ENCODE assay signal across 25 mouse cellular contexts in genomic region chr3:142273265-142273664, GRCm38 (mm10).
DNase-seq lines count a peak whose midpoint lies in the region; ATAC-seq and TF ChIP-seq lines count a peak whose summit lies in the region.
"Had no signal": no experiment of that assay in that cellular context is flagged by ENCODE, and none has a peak within 500 bp of the region (broad histone marks: within the 10 kb centered on the region; RNA-seq: fewer than 3 reads in every experiment).

No protein-coding gene starts in this region.

- H3K79me2 ChIP-seq in CH12.LX (replicated peaks; ENCODE audit: control insufficient read depth, extremely low read depth, insufficient read depth, poor library complexity, severe bottlenecking), result no peaks in the 10 kb centered on the region

- no peak overlapping the region for H3K27ac ChIP-seq in CH12.LX (ENCODE audit: insufficient read depth, low read depth)
- no peak overlapping the region for H3K27ac ChIP-seq in stomach, postnatal 0 days (replicated peaks)
- H3K27ac ChIP-seq: embryonic facial prominence, embryonic 13.5 days; embryonic facial prominence, embryonic 15.5 days; forebrain, embryonic 12.5 days had no signal

- H3K36me3 ChIP-seq in CH12.LX (replicated peaks in 1 of 2; ENCODE audit: control insufficient read depth in 1 of 2, insufficient read depth in 1 of 2, low read length in 1 of 2), result peaks cover 0 to 22% of the 10 kb centered on the region in 2 experiments
- 0 out of 2 replicates have a peak, but pooled peaks cover 2% of the 10 kb centered on the region for H3K36me3 ChIP-seq in stomach, postnatal 0 days (ENCODE audit: control insufficient read depth, insufficient read depth, low read length)
- H3K36me3 ChIP-seq: embryonic facial prominence, embryonic 13.5 days; forebrain, embryonic 12.5 days had no signal

- no peak for TF ChIP-seq CTCF in CH12.LX (conservative IDR thresholded peaks at IDR 0.05 in 1 of 2, IDR thresholded peaks at IDR 0.05 in 1 of 2; ENCODE audit: low read depth in 2 of 2, low read length in 2 of 2)
- no peak for TF ChIP-seq CTCF in stomach, postnatal 0 days (IDR thresholded peaks at IDR 0.05; ENCODE audit: low read depth)

- no peak overlapping the region for H3K9ac ChIP-seq in CH12.LX (ENCODE audit: insufficient read depth, low read depth)
- no peak overlapping the region for H3K9ac ChIP-seq in stomach, postnatal 0 days (ENCODE audit: low read length)
- H3K9ac ChIP-seq: embryonic facial prominence, embryonic 13.5 days; embryonic facial prominence, embryonic 15.5 days; forebrain, embryonic 12.5 days had no signal

- peak overlapping the region; percentile 3; the same call in 1 of the 2 replicates for H3K4me2 ChIP-seq in CH12.LX (ENCODE audit: insufficient read depth, low read depth, poor library complexity, severe bottlenecking)
- H3K4me2 ChIP-seq in stomach, postnatal 0 days (replicated peaks; ENCODE audit: low read depth), result no peak overlapping the region
- H3K4me2 ChIP-seq: embryonic facial prominence, embryonic 13.5 days; embryonic facial prominence, embryonic 15.5 days; forebrain, embryonic 12.5 days had no signal

- no peak for TF ChIP-seq RAD21 in CH12.LX (IDR thresholded peaks at IDR 0.05; ENCODE audit: low read depth, low read length)

- peak; percentile 67 for ATAC-seq in granulocyte monocyte progenitor cell, adult 5-6 weeks (replicated peaks; ENCODE audit: poor library complexity, severe bottlenecking)
- ATAC-seq in megakaryocyte progenitor cell, adult 5-6 weeks (replicated peaks; ENCODE audit: poor library complexity), result peak; percentile 48
- no peak for ATAC-seq in stomach, postnatal 0 days (ENCODE audit: low FRiP score, low TSS enrichment)
- ATAC-seq: CD4-positive, CD25-positive, alpha-beta regulatory T cell, adult 4 months; forebrain, embryonic 14.5 days; forebrain, embryonic 16.5 days had no signal

- H3K27me3 ChIP-seq in CH12.LX (replicated peaks), result no peaks in the 10 kb centered on the region
- H3K27me3 ChIP-seq in stomach, postnatal 0 days (ENCODE audit: control insufficient read depth, insufficient read depth, low read length), result no peaks in the 10 kb centered on the region
- H3K27me3 ChIP-seq: embryonic facial prominence, embryonic 15.5 days; forebrain, embryonic 12.5 days had no signal

- peak; percentile 48; the same call in 1 of the 2 replicates for TF ChIP-seq EP300 in CH12.LX (IDR thresholded peaks at IDR 0.05; ENCODE audit: low read length)
- no peak for TF ChIP-seq EP300 in stomach, postnatal 0 days (optimal IDR thresholded peaks at IDR 0.05)

- 82% methylated on average over 6 of the region's 6 CpGs for WGBS in stomach, postnatal 0 days

- H3K4me3 ChIP-seq in CH12.LX (replicated peaks in 1 of 3; ENCODE audit: low read depth in 2 of 3, low read length in 2 of 3, poor library complexity in 1 of 3), result no peak overlapping the region
- H3K4me3 ChIP-seq in stomach, postnatal 0 days (ENCODE audit: low read depth, low read length), result no peak overlapping the region
- H3K4me3 ChIP-seq: embryonic facial prominence, embryonic 13.5 days; embryonic facial prominence, embryonic 15.5 days; erythroblast, embryonic 14.5 days; forebrain, embryonic 10.5 days; forebrain, embryonic 12.5 days had no signal

- DNase-seq in CH12.LX (ENCODE audit: extremely low read depth), result peak; percentile 54
- no peak for DNase-seq in frontal cortex, adult 2 months (ENCODE audit: extremely low spot score in 1 of 2, low spot score in 1 of 2)
- no peak for DNase-seq in stomach, postnatal 0 days (ENCODE audit: low spot score)
- no peak for DNase-seq in adrenal gland, postnatal 36 days
- DNase-seq: adrenal gland, adult 2 months; adrenal gland, postnatal 10 days; adrenal gland, postnatal 25 days; B cell, adult 2 months; cerebellum, adult 11 months; cerebellum, adult 18-20 months; cerebellum, adult 8-10 months; cerebellum, adult 9-11 months; cerebellum, postnatal 14 days; cerebellum, postnatal 36 days; embryo, embryonic 11 days had no signal

- H3K9me3 ChIP-seq in CH12.LX (replicated peaks; ENCODE audit: low read length), result no peaks in the 10 kb centered on the region
- no peaks in the 10 kb centered on the region for H3K9me3 ChIP-seq in stomach, postnatal 0 days (ENCODE audit: control insufficient read depth, low read length)
- H3K9me3 ChIP-seq: embryonic facial prominence, embryonic 13.5 days; embryonic facial prominence, embryonic 15.5 days; forebrain, embryonic 10.5 days; forebrain, embryonic 12.5 days had no signal

- in situ Hi-C loops in CH12.LX (cut with MboI; ENCODE audit: low pct_ligation_motif_present, low pct_unique_long_range_greater_than_20kb, low sequenced_read_pairs), result no loop called here

- no peak for TF ChIP-seq POLR2A in CH12.LX (IDR thresholded peaks at IDR 0.05; ENCODE audit: low read depth, low read length)

- dilution Hi-C loops in CH12.LX (cut with MboI; ENCODE audit: extremely low pct_ligation_motif_present, extremely low pct_unique_long_range_greater_than_20kb, low sequenced_read_pairs), result no loop called here

- peaks cover 0 to 30% of the 10 kb centered on the region in 2 experiments; a peak in 2 of 4 replicates for H3K4me1 ChIP-seq in CH12.LX (ENCODE audit: control insufficient read depth in 1 of 2, insufficient read depth in 2 of 2)
- H3K4me1 ChIP-seq in stomach, postnatal 0 days (replicated peaks; ENCODE audit: control insufficient read depth, insufficient read depth), result no peaks in the 10 kb centered on the region
- H3K4me1 ChIP-seq: embryonic facial prominence, embryonic 13.5 days; embryonic facial prominence, embryonic 15.5 days; forebrain, embryonic 12.5 days had no signal

TF ChIP-seq in CH12.LX, 34 proteins besides CTCF, POLR2A, EP300 and RAD21:
- no peak for TF ChIP-seq ZC3H11A (IDR thresholded peaks at IDR 0.05; ENCODE audit: low read depth, low read length)
- peak; percentile 78 for TF ChIP-seq USF1 (IDR thresholded peaks at IDR 0.05; ENCODE audit: low read depth, low read length)
- TF ChIP-seq HCFC1 (IDR thresholded peaks at IDR 0.05; ENCODE audit: low read depth, low read length), result no peak
- no peak for TF ChIP-seq ZKSCAN1 (IDR thresholded peaks at IDR 0.05; ENCODE audit: borderline replicate concordance, low read depth, low read length)
- peak; percentile 77 for TF ChIP-seq USF2 (conservative IDR thresholded peaks at IDR 0.05; ENCODE audit: low read depth, low read length)
- 0 out of 2 replicates have a peak, but pooled peaks have one; percentile 31 for TF ChIP-seq MAX (IDR thresholded peaks at IDR 0.05; ENCODE audit: low read length)
- TF ChIP-seq TCF12 (IDR thresholded peaks at IDR 0.05; ENCODE audit: low read depth, low read length), result no peak
- TF ChIP-seq MYC (IDR thresholded peaks at IDR 0.05; ENCODE audit: low read depth, low read length), result no peak
- TF ChIP-seq MXI1 (IDR thresholded peaks at IDR 0.05; ENCODE audit: low read depth, low read length), result no peak
- no peak for TF ChIP-seq CHD1 (IDR thresholded peaks at IDR 0.05; ENCODE audit: low read depth, low read length)
- TF ChIP-seq ETS1 (conservative IDR thresholded peaks at IDR 0.05; ENCODE audit: low read depth, low read length), result no peak
- TF ChIP-seq SIN3A (IDR thresholded peaks at IDR 0.05; ENCODE audit: low read length), result no peak
- no peak for TF ChIP-seq PAX5 (IDR thresholded peaks at IDR 0.05; ENCODE audit: low read length)
- no peak for TF ChIP-seq CHD2 (IDR thresholded peaks at IDR 0.05; ENCODE audit: low read length)
- TF ChIP-seq ZNF384 (IDR thresholded peaks at IDR 0.05; ENCODE audit: low read depth, low read length), result peak; percentile 16; the same call in 1 of the 2 replicates
- no peak for TF ChIP-seq JUN (IDR thresholded peaks at IDR 0.05; ENCODE audit: insufficient read depth, low read depth, low read length)
- no peak for TF ChIP-seq E2F4 (IDR thresholded peaks at IDR 0.05; ENCODE audit: insufficient replicate concordance, low read depth, low read length)
- TF ChIP-seq KAT2A (IDR thresholded peaks at IDR 0.05; ENCODE audit: insufficient replicate concordance, low read length), result no peak
- TF ChIP-seq ZMIZ1 (IDR thresholded peaks at IDR 0.05; ENCODE audit: low read depth, low read length), result no peak
- no peak for TF ChIP-seq SMC3 (IDR thresholded peaks at IDR 0.05; ENCODE audit: low read depth, low read length)
- no peak for TF ChIP-seq POLR2AphosphoS2 (IDR thresholded peaks at IDR 0.05; ENCODE audit: low read depth, low read length)
- TF ChIP-seq MEF2A (IDR thresholded peaks at IDR 0.05; ENCODE audit: borderline replicate concordance, low read depth, low read length), result peak; percentile 34; the same call in 1 of the 2 replicates
- TF ChIP-seq GABPA (IDR thresholded peaks at IDR 0.05; ENCODE audit: insufficient replicate concordance, low read depth, low read length), result no peak
- TF ChIP-seq IRF4 (IDR thresholded peaks at IDR 0.05; ENCODE audit: low read depth, low read length), result no peak
- TF ChIP-seq RCOR1 (conservative IDR thresholded peaks at IDR 0.05; ENCODE audit: low read depth, low read length), result no peak
- no peak for TF ChIP-seq TBP (conservative IDR thresholded peaks at IDR 0.05; ENCODE audit: low read depth, low read length)
- TF ChIP-seq JUND (conservative IDR thresholded peaks at IDR 0.05; ENCODE audit: low read depth, low read length), result 0 out of 2 replicates have a peak, but pooled peaks have one; percentile 16
- no peak for TF ChIP-seq UBTF (IDR thresholded peaks at IDR 0.05; ENCODE audit: low read depth, low read length)
- TF ChIP-seq MAFK (IDR thresholded peaks at IDR 0.05; ENCODE audit: insufficient replicate concordance, low read length), result 0 out of 2 replicates have a peak, but pooled peaks have one; percentile 51
- peak; percentile 82 for TF ChIP-seq BHLHE40 (IDR thresholded peaks at IDR 0.05; ENCODE audit: low read depth, low read length)
- TF ChIP-seq NELFE (IDR thresholded peaks at IDR 0.05; ENCODE audit: low read depth, low read length), result no peak
- TF ChIP-seq ELF1 (IDR thresholded peaks at IDR 0.05; ENCODE audit: low read depth, low read length), result peak; percentile 77
- TF ChIP-seq MAZ (IDR thresholded peaks at IDR 0.05; ENCODE audit: low read depth, low read length), result no peak
- TF ChIP-seq NRF1 (IDR thresholded peaks at IDR 0.05; ENCODE audit: low read depth, low read length), result no peak
